Mouse (Mus musculus) brain, embryonic 14.5 days (tissue): ENCODE data around the gene Trnau1ap.

Source experiments
- CTCF ChIP-seq: fragments of 200-500 bp; IDR thresholded peaks from 2 replicates; pipeline ENCODE4 v1.5.1; 2012; ENCODE audit warnings: inconsistent platforms, mild to moderate bottlenecking, moderate library complexity, borderline replicate concordance; ENCODE audit not compliant: insufficient read depth, insufficient read length; ENCODE audit errors: extremely low read depth
- POLR2A ChIP-seq: fragments of 200-500 bp; IDR thresholded peaks from 2 replicates; pipeline ENCODE4 v1.6.1; 2012; ENCODE audit warnings: mild to moderate bottlenecking, inconsistent platforms, borderline replicate concordance; ENCODE audit not compliant: poor library complexity, insufficient read depth, insufficient read length, severe bottlenecking; ENCODE audit errors: extremely low read depth

DNA sequence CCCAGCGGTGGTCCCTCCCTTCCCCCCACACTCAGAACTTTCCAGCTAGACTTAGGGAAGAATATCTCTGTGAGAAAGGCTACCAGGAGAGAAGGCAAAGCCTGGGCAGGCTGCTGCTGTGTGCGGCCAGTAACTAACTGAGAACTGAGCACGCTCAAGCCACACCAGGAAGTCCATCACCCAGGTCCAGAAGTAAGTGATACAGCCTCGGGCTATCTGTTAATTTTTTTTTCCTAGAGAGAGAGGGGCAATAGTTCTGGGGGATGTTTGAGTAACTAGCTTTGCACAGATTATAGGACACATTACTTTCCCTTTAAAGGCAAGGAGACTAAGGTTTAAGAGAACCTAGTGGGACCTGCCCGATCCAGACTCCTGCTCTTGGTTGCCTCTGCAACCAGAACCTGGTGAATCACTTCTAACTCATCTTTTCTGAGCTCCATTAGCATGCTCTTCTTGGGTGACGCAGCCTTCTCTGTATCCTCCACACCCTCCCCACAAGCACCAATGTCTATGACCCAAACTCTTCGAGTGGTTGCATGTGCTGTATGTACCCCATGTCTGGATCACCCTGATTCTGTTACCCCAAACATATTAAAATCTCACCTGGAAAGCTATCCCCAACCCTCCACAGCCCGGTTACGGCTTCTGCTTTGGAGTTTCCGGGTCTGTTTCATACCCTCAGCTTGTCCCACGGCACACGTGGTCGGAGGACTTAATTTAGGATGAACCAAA is 15.2 kb upstream of the Trnau1ap start:
- TF ChIP-seq POLR2A = no peak
- TF ChIP-seq CTCF = no peak
